Mouse (Mus musculus): ENCODE results near the gene Mfap5. TPM values are rescaled to one million over a fixed set of nuclear protein-coding genes. Genes with fewer than 3 reads are reported as not detected.
"Not testable (repeated sequence)": the region's sequence is repeated elsewhere in the genome, so short reads cannot be mapped to it uniquely, and the experiment has no call there.

Mfap5 gene
- total RNA-seq, 1 experiment from 2014 or later = not detected

DNA sequence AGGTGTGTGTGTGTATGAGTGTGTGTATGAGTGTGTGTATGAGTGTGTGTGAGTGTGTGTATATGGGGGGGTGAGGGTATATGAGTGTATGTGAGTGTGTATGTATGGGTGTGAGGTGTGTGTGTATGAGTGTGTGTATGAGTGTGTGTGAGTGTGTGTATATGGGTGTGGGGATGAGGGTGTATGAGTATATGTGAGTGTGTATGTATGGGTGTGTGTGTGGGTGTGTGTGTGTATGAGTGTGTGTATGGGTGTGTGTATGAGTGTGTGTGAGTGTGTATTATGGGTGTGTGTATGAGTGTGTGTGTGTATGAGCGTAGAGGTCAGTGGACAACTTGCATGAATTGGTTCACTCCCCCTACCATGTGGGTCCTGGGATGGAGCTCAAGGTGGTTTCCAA, 39.0 kb downstream of the Mfap5 start:
- no peak for ATAC-seq (replicated peaks in 1 of 2; ENCODE audit: insufficient read depth in 1 of 2, low FRiP score in 2 of 2, low TSS enrichment in 1 of 2, low read depth in 1 of 2, poor library complexity in 2 of 2, severe bottlenecking in 2 of 2)

DNA sequence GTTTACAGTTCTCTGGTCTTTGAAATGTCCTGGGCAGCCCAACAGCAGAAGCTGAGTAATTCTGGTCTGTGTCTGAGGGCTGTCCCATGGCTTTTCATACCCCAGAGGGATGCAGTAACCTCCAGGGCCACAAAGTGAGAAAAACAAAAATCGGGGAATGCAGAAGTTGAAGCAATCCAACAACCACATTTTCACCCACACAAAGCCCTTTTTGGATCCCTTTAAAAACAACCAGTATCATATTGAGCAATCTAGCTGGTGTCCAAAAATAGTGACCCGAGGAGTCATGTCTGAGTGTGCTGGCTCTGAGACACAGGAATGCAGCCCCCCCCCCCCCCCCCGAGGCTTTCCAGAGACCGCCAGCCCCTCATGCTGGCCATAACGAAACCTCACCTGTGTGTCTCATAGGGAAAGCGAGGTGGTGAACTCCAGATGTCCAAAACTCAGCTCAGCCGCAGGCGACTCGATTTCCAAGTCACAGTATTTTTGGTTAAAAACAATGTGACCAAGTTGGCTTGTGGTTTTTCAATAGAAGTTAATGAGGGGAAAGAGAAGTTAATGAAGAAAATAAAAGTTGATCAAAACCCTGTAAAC, 39.7 kb downstream of the Mfap5 start:
- no peak for ATAC-seq (replicated peaks in 1 of 2; ENCODE audit: insufficient read depth in 1 of 2, low FRiP score in 2 of 2, low TSS enrichment in 1 of 2, low read depth in 1 of 2, poor library complexity in 2 of 2, severe bottlenecking in 2 of 2)

DNA sequence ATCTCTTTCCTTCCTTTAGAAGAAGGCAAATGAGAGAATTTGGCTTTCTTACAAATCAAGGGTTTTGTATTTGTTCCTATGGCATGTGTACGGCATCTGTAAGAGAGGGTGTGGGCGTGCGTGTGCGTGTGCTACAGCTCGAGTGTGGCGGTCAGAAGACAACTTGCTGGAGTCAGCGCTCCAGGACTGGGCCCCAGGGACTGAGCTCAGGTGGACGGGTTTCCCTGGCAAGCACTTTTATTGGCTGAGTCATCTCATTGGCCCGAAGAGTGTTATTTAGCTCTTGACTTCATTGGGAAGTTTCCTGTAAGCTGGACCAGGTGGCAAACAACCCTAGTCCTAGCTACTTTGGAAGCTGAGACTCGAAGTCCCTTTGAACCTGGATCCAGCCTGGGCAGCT, 40.3 kb downstream of the Mfap5 start:
- ATAC-seq (replicated peaks in 1 of 2; ENCODE audit: insufficient read depth in 1 of 2, low FRiP score in 2 of 2, low TSS enrichment in 1 of 2, low read depth in 1 of 2, poor library complexity in 2 of 2, severe bottlenecking in 2 of 2) = no peak

DNA sequence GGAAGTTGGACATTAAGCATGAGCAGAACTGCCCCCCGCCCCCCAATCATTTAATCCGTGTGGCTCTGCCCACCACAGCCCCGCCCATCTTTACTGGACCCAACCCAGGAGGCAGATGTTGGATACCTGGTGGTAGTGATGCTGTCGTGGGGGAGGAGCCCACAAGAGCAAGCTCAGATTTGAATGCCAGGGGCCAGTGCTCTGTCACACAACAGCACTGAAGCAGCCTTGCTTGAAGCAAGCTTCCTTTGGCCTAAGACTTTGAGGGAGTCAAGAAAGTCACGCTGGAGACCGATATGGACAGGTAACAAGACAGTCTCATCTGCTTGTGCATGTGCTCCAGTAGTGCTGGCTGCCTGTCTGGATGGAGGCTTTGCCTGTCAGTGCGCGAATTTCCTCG, 48.0 kb downstream of the Mfap5 start, which contains the start of gene Aicda:
Gene Aicda, plus strand, starts transcription at position 196 of the 400 bp plus-strand sequence.
- ATAC-seq (replicated peaks in 1 of 2; ENCODE audit: insufficient read depth in 1 of 2, low FRiP score in 2 of 2, low TSS enrichment in 1 of 2, low read depth in 1 of 2, poor library complexity in 2 of 2, severe bottlenecking in 2 of 2) = no peak

DNA sequence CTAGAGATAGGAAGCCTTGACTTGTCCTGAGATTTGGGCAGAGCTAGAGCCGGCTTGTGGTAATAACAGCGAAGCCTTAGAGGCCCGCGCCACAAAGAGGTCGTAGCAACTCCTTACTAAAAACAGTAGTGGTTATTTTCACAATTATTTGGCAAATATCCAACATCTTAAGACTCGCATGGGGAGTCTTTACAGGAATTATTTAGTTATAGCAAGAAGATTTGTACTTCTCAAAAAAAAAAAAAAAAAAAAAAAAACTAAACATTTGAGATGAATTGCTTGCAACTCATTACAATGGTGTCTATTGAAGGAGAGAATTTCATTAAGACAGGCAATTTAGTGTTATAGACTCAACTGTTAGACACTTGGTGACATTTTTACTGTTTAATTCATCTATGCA, 48.5 kb downstream of the Mfap5 start:
- no peak for ATAC-seq (replicated peaks in 1 of 2; ENCODE audit: insufficient read depth in 1 of 2, low FRiP score in 2 of 2, low TSS enrichment in 1 of 2, low read depth in 1 of 2, poor library complexity in 2 of 2, severe bottlenecking in 2 of 2)

DNA sequence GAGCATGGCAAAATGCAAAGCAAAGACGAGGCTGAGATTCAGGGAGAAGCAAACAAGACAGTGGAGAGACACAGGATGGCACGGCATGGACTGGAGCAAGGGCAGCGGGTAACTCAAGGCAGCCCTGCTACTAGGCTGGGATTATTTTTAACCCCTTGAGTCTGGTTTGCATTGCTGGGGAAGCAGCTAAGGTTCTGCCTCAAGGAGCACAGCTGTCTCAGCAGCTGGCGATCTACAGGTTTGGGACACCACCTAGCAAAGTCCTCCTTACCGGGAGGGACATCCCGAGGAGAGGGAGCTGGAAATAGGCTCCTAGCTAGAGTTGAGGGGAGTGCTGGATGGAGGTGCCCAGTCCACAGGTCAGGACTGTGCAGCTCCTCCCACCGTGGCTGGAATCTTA, 49.6 kb downstream of the Mfap5 start:
- ATAC-seq (replicated peaks in 1 of 2; ENCODE audit: insufficient read depth in 1 of 2, low FRiP score in 2 of 2, low TSS enrichment in 1 of 2, low read depth in 1 of 2, poor library complexity in 2 of 2, severe bottlenecking in 2 of 2) = no peak

DNA sequence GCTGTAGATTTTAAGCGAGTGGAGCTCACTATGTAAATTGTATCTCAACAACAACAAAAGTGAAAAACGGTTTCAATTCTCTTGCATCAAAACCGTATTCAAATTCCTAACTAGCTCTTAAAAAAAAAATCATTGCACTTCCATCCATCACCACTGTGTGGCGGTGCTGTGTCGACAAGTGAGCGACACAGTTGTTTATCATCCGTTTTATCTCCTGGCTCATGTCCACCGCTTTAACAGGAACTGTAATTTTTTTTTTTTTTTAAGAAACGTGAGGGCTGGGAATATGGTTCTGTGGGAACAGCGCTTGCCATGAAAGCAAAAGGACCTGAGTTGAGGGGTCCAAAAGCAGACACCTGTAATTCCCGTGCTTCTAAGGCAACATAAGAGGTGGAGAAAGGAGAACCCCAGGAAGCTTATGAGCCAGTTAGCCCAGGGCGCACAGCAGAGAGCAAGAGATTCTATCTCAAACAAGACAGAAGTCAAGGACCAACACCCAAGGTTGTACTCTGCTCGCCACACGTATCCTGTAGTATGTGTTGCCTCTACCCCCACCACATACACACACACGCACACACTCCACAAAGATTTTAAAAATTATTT, 51.4 kb downstream of the Mfap5 start:
- ATAC-seq (replicated peaks in 1 of 2; ENCODE audit: insufficient read depth in 1 of 2, low FRiP score in 2 of 2, low TSS enrichment in 1 of 2, low read depth in 1 of 2, poor library complexity in 2 of 2, severe bottlenecking in 2 of 2) = peak; percentile 68 to 71

DNA sequence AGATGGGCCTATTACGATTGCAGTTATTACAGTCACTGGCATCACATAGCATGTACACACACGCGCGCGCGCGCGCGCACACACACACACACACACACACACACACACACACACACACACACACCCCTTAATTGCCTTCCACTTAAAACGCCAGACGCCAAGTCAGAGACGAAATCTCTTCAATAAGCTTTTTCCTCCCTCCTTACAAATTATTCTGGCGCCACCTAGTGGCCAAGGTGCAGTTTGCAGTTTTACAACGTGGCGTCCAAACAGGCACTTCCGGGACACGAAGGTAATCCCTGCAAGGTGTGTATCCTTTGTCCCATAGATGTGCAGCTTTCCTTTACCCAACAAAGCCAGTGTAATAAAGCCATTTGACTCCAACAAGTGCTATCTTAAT, 54.8 kb downstream of the Mfap5 start:
- ATAC-seq (replicated peaks in 1 of 2; ENCODE audit: insufficient read depth in 1 of 2, low FRiP score in 2 of 2, low TSS enrichment in 1 of 2, low read depth in 1 of 2, poor library complexity in 2 of 2, severe bottlenecking in 2 of 2) = peak; percentile 51 to 76; a peak in 3 of 4 replicates

DNA sequence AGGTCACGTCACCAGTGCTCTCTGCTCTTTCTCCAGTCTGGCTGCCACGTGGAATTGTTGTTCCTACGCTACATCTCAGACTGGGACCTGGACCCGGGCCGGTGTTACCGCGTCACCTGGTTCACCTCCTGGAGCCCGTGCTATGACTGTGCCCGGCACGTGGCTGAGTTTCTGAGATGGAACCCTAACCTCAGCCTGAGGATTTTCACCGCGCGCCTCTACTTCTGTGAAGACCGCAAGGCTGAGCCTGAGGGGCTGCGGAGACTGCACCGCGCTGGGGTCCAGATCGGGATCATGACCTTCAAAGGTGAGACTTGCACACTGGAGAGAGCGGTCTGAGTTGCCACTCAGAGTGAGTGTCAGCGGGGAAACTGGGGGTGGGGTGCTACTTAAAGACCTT, 55.4 kb downstream of the Mfap5 start:
- ATAC-seq (replicated peaks in 1 of 2; ENCODE audit: insufficient read depth in 1 of 2, low FRiP score in 2 of 2, low TSS enrichment in 1 of 2, low read depth in 1 of 2, poor library complexity in 2 of 2, severe bottlenecking in 2 of 2) = no peak

DNA sequence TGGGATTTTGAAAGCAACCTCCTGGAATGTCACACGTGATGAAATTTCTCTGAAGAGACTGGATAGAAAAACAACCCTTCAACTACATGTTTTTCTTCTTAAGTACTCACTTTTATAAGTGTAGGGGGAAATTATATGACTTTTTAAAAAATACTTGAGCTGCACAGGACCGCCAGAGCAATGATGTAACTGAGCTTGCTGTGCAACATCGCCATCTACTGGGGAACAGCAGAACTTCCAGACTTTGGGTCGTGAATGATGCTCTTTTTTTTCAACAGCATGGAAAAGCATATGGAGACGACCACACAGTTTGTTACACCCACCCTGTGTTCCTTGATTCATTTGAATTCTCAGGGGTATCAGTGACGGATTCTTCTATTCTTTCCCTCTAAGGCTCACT, 56.8 kb downstream of the Mfap5 start:
- ATAC-seq (replicated peaks in 1 of 2; ENCODE audit: insufficient read depth in 1 of 2, low FRiP score in 2 of 2, low TSS enrichment in 1 of 2, low read depth in 1 of 2, poor library complexity in 2 of 2, severe bottlenecking in 2 of 2) = peak; percentile 60 to 69

DNA sequence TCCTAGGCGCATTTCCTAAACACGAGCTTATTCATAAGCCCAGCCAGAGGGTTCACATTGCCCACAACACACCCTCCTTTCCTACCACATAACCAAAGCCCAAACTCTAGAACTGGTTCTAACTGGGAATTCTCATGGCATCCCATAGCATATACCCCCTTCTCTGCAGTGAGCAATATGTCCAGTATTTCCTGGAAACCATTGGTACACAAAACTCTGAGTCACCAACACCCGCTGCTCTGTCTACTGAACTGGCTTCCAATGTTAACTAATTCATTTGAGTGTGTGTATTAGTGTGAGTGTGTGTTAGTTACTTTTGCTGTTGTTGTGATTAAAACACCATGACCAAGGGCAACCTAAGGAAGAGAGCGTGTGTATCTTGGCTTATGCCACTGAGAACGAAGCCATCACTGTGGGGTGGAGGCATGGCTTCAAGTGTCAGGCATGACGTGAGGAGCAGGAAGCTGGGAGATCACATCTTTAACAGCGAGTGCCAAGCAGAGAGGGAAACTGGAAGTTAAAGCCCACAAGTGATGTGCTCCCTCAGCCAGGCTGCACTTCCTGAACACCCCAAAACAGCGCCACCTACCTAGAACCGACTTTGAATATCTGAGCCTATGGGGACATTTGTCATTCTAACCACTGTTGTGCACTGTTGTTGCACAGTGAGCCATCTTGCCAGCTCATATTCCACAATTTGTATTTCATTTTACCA, 59.6 kb downstream of the Mfap5 start:
- peak in 1 of 2 experiments; percentile 17; a peak in 1 of 4 replicates for ATAC-seq (replicated peaks in 1 of 2; ENCODE audit: insufficient read depth in 1 of 2, low FRiP score in 2 of 2, low TSS enrichment in 1 of 2, low read depth in 1 of 2, poor library complexity in 2 of 2, severe bottlenecking in 2 of 2)

DNA sequence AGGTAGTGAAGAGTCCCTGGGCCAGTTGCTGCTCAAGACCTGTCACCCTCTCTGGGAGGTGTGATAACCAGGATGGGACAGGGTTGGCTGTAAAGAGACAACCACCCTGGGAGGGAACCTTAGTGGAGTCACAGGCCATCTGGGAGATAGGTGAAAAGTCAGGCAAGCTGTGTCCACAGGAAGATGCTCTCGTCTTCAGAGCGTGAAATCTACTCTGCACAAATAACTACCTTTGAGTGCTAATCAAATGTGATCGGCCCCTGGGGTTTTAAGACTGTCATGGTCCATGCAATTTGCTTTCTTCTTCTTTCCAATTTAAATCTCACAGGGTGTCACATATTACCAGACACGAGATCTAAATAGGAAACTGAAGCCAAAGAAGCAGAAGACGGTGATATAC, 63.5 kb downstream of the Mfap5 start:
- ATAC-seq (replicated peaks in 1 of 2; ENCODE audit: insufficient read depth in 1 of 2, low FRiP score in 2 of 2, low TSS enrichment in 1 of 2, low read depth in 1 of 2, poor library complexity in 2 of 2, severe bottlenecking in 2 of 2) = no peak

DNA sequence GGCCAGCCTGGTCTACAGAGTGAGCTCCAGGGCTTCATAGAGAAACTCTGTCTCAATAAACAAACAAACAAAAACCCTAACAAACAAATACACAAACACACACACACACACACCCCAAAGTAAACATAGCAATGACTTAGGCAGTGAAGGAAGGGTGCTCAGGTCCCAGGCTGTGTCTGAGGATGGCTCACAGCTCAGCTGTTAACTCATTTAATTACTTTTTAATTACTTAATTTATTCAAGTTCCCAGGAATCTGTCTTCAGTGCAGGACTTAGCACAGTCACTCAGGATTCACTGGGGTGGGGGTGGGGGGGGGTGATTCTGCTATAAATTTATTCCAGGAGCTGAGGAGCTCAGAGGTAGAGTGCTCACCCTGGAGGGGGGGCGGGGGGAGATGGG, 64.1 kb downstream of the Mfap5 start:
- ATAC-seq (replicated peaks in 1 of 2; ENCODE audit: insufficient read depth in 1 of 2, low FRiP score in 2 of 2, low TSS enrichment in 1 of 2, low read depth in 1 of 2, poor library complexity in 2 of 2, severe bottlenecking in 2 of 2) = no peak

DNA sequence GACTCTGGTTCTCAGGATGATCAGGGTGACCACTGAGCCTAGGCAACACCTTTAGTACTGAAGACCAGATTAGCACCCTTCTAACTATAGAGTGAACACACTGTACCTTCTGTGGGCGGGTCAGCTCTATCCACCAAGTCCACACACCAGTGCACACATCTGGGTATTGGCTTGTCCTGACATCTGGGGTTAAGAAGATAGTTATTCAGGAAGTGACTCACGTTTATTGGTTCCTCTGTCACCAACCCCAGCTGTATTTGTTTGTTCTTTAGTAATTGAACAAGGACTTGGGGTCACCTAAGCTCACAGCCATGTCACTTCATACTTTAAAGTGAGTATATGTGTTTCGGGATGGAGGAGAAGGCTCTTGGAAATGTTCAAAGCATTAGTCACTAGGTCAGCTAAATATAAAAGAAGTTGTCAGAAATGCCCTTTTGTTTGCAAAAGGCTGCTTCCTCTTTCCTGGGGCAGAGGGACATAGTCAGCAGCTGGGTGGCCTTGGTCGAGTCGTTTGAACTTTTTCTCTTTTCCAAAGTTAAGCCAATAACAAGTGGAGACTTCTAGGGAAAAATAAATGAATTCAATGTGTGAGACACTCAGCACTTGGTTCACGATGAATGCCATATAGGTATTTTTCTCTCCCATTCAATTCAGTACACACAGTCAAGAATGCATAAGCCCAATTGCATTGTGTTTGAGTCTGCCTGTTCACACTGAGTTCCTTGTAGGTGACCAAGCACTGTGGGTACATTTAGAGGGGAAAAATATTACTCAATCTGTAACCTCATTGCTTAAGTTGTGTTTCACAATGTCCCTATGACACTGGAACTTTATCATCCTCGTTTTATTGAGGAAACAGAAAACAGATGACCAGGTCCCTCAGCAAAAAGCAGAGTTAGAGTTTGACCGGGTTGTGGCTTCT, 65.3 kb downstream of the Mfap5 start:
- ATAC-seq (replicated peaks in 1 of 2; ENCODE audit: insufficient read depth in 1 of 2, low FRiP score in 2 of 2, low TSS enrichment in 1 of 2, low read depth in 1 of 2, poor library complexity in 2 of 2, severe bottlenecking in 2 of 2) = peak; percentile 67 to 72; a peak in 3 of 4 replicates

DNA sequence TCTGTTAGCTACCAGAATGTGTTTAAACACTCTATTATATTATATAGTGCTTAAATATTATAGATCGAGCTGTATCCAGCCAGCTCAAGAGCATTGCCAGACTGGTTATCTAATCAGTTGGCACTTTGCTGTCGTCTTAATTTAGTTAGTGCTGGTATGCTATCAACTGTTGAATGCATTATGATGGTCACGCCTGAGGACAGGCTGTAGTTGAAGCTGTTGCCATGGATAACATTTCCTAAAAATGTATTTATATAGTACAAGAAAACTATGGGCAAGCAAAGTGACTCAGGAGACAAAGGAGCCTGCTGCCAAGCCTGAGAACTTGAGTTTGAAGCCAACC, 65.9 kb downstream of the Mfap5 start:
- ATAC-seq (replicated peaks in 1 of 2; ENCODE audit: insufficient read depth in 1 of 2, low FRiP score in 2 of 2, low TSS enrichment in 1 of 2, low read depth in 1 of 2, poor library complexity in 2 of 2, severe bottlenecking in 2 of 2) = no peak; a peak in 1 of 4 replicates

DNA sequence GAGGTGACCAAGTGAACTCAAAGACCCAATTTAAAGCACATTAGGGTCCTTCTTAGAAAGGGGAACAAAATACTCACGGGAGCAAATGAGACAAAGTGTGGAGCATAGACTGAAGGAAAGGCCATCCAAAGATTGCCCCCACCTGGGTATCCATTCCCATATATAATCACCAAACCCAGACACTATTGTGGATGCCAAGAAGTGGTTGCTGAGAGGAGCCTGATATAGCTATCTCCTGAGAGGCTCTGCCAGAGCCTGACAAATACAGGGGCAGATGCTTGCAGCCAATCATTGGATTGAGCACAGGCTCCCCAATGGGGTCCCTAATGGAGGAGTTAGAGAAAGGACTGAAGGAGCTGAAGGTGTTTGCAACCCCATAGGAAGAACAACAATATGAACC, 69.4 kb downstream of the Mfap5 start:
- not testable (repeated sequence) for ATAC-seq (replicated peaks in 1 of 2; ENCODE audit: insufficient read depth in 1 of 2, low FRiP score in 2 of 2, low TSS enrichment in 1 of 2, low read depth in 1 of 2, poor library complexity in 2 of 2, severe bottlenecking in 2 of 2)

DNA sequence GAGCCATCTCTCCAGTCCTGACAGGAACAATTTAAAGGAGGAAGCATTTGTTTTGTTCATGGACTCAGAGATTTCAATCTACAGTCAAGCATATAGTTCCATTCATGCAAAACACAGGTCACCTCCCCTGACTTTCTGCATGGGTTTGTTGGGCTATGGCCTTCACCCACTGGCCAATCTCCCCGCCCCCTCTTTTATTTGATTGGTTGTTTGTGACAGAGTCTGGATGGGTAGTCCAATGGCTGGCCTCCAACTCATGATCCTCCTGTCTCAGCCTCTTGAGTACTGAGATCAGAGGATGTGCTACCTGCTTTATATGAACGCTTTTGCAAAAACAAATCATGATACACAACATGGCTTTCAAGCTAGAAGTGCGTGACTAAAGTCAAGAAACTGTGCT, 71.4 kb downstream of the Mfap5 start:
- no peak for ATAC-seq (replicated peaks in 1 of 2; ENCODE audit: insufficient read depth in 1 of 2, low FRiP score in 2 of 2, low TSS enrichment in 1 of 2, low read depth in 1 of 2, poor library complexity in 2 of 2, severe bottlenecking in 2 of 2)
